Mouse (Mus musculus) G1E (cell line): ENCODE measurements around the gene Lrrc25. TPM values are rescaled to one million over a fixed set of nuclear protein-coding genes. Genes with fewer than 3 reads are reported as not detected.

ENCODE experiments used
- ATAC-seq: 2 replicates; pipeline ENCODE4 v1.8.0; 2016; ENCODE audit warnings: mild to moderate bottlenecking; ENCODE audit not compliant: insufficient number of reproducible peaks, poor library complexity, low FRiP score, severe bottlenecking; ENCODE audit errors: extremely low read depth
- DNase-seq: peaks from one replicate; pipeline ENCODE4 v3.0.0; 2012; ENCODE audit warnings: low spot score
- H3K27me3 ChIP-seq: 2 replicates; pipeline ENCODE4 v1.6.1; 2012; ENCODE audit warnings: mild to moderate bottlenecking, low read length, inconsistent platforms; ENCODE audit not compliant: insufficient read depth
- H3K36me3 ChIP-seq: replicated peaks from 2 replicates; pipeline ENCODE3; 2012; ENCODE audit warnings: mild to moderate bottlenecking, inconsistent platforms
- H3K4me1 ChIP-seq: 2 replicates; pipeline ENCODE4 v1.6.1; 2012; ENCODE audit warnings: low read depth, low read length, inconsistent platforms, mixed read lengths; ENCODE audit not compliant: insufficient read depth
- H3K4me3 ChIP-seq: 2 replicates; pipeline ENCODE4 v1.5.1; 2012; ENCODE audit warnings: low read depth, mild to moderate bottlenecking, inconsistent platforms, low read length, moderate library complexity, mixed read lengths
- H3K9me3 ChIP-seq: replicated peaks from 2 replicates; pipeline ENCODE4 v1.6.1; 2012; ENCODE audit warnings: inconsistent platforms
- CTCF ChIP-seq: IDR thresholded peaks from 2 replicates; pipeline ENCODE4 v1.5.1; 2012; ENCODE audit warnings: low read depth, low read length, inconsistent platforms, mixed read lengths
- GATA1 ChIP-seq: IDR thresholded peaks from 2 replicates; pipeline ENCODE4 v1.6.1; 2012; ENCODE audit warnings: borderline replicate concordance, low read length, inconsistent platforms, mixed read lengths
- GATA2 ChIP-seq: IDR thresholded peaks from 2 replicates; pipeline ENCODE4 v1.6.1; 2012; ENCODE audit warnings: low read depth, low read length, inconsistent platforms, borderline replicate concordance
- POLR2AphosphoS5 ChIP-seq: IDR thresholded peaks from 2 replicates; pipeline ENCODE4 v1.6.1; 2012; ENCODE audit warnings: low read depth, low read length, inconsistent platforms; ENCODE audit not compliant: insufficient replicate concordance
- TAL1 ChIP-seq: conservative IDR thresholded peaks from 2 replicates; pipeline ENCODE4 v1.6.1; 2012; ENCODE audit warnings: low read depth, low read length, inconsistent platforms, mixed read lengths
- polyA plus RNA-seq: library from polyadenylated mRNA; stranded (reverse); fragments of >175 nt; gene quantifications from 2 replicates; pipeline ENCODE4 v1.2.3, GENCODE M21; 2012
- total RNA-seq, 2 experiments: library from RNA; stranded (forward) in 1 of 2; stranded (reverse) in 1 of 2; fragments of 200-1000 nt in 1 of 2; fragments of >200 nt in 1 of 2; fragmentation: Nextera tagmentation in 1 of 2; gene quantifications; 2 replicates each; pipeline ENCODE4 v1.2.3; 2014 to 2017

Gene Lrrc25
- total and polyA plus RNA-seq, 3 experiments = 1.6 to 2.6 (median 1.6) TPM

DNA sequence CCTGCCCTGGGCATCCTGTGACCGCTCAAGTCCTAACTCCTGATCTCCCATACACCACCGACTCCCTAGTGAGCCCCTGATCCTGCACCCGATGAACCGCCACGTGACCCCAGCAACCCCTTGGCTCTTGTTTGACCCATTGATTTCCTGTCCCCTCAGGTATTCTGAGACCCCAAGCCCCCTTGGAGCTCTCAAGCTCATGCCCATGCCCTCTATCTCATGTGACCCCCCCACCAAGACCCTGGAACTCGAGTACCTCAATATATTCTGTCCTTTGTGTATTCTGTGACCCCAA is 8.4 kb upstream of the Lrrc25 start:
- TF ChIP-seq GATA1 (no peak), TAL1 (no peak), CTCF (no peak), GATA2 (no peak), POLR2AphosphoS5 (no peak)
- Histone ChIP-seq H3K4me1 (peaks cover 69% of the 10 kb centered on the region), H3K9me3 (0 out of 2 replicates have a peak, but pooled peaks cover 2% of the 10 kb centered on the region), H3K4me3 (peak overlapping the region; percentile 76), H3K27me3 (peaks cover 26% of the 10 kb centered on the region; the same call in 1 of the 2 replicates), H3K36me3 (peaks cover 44% of the 10 kb centered on the region)
- DNase-seq = no peak
- no peak for ATAC-seq

DNA sequence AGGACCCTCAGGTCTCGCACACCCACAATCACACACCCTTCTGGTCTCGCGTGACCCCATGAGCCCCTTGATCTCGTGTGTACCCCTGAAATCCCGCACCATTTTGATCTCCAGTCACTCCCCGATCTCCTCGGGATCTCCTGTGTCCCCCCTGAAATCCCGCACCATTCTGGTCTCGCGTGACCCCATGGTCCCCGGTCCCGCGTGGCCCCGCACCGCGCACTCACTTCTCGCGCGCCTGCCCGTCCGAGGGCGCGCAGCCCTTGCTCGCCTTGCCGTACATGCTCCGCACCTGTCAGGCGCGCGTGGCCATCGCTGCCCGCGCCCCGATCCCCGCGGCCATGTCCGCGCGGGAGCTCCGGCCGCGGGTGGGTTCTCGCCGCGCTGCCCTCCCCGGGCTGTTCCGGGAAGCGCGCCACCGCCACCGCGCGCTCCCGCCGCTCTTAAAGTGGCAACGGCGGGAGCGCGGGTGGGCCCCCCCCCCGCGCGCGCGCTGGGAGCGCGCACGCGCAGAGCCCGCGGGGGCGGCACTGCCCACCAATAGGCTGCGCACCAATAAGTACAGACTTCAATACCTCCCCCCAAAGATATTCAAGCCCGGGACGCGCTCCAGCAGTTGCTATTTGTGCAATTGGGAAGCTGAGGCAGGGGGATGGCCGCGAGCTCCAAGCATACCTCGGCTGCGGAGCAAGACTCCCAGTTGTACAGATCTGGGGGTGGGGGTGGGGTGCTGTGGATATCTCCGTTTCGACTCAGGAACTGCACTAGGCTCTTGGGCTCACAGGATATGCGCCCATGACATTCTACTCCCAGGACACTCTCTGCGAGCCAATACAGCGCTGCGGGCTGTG is 7.8 kb upstream of the Lrrc25 start:
- DNase-seq (peak; percentile 66), ATAC-seq (no peak)
- Histone ChIP-seq H3K4me1 (peaks cover 70% of the 10 kb centered on the region), H3K4me3 (peak overlapping the region; percentile 76), H3K36me3 (peaks cover 38% of the 10 kb centered on the region), H3K9me3 (0 out of 2 replicates have a peak, but pooled peaks cover 2% of the 10 kb centered on the region), H3K27me3 (peaks cover 26% of the 10 kb centered on the region; the same call in 1 of the 2 replicates)
- TF ChIP-seq GATA2 = no peak
- no peak for TF ChIP-seq POLR2AphosphoS5
- no peak for TF ChIP-seq CTCF
- TF ChIP-seq TAL1 = no peak
- TF ChIP-seq GATA1 = no peak

GRCm38 (mm10) chr8:70608749-70609367 is 7.1 kb upstream of the Lrrc25 start, which contains the start of gene Ssbp4:
Gene Ssbp4, minus strand, starts transcription at chr8:70608872.
- Histone ChIP-seq H3K9me3 (0 out of 2 replicates have a peak, but pooled peaks cover 2% of the 10 kb centered on the region), H3K4me3 (peak within 1 kb of the TSS; percentile 76), H3K36me3 (peaks cover 32% of the 10 kb centered on the region), H3K27me3 (peaks cover 26% of the 10 kb centered on the region; the same call in 1 of the 2 replicates), H3K4me1 (peaks cover 76% of the 10 kb centered on the region)
- no peak for ATAC-seq
- TF ChIP-seq CTCF (no peak), TAL1 (no peak), POLR2AphosphoS5 (no peak), GATA2 (no peak), GATA1 (no peak)
- DNase-seq = no peak

DNA sequence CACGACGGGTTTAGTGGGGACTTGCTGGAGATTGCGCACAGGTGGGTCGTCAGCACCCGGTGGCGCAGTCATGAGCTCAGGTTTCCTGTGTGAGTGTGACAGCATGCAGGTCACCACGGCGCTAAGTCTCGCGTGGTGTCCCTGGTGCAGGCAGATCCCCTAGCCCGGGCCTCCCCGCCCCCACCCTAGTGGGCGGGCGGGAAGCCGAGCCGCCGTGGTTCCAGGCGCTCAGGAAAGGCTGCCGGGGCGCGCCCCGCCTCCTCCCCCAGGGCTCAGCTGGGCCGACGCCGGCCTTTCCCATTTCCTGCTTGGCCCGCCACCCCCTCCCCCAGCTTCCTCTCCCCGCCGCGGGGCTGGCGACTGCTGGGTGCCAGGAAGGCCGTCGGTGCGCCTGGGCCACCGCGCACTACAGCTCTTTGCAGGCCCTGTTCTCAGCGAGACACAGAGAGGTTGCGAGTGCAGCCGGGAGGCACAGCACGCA is 6.5 kb upstream of the Lrrc25 start:
- TF ChIP-seq GATA1 (no peak), TAL1 (no peak), GATA2 (no peak), CTCF (no peak), POLR2AphosphoS5 (no peak)
- peaks cover 26% of the 10 kb centered on the region for H3K36me3 ChIP-seq
- 0 out of 2 replicates have a peak, but pooled peaks cover 2% of the 10 kb centered on the region for H3K9me3 ChIP-seq
- H3K4me3 ChIP-seq = peak overlapping the region; percentile 73
- DNase-seq = peak; percentile 87
- peaks cover 77% of the 10 kb centered on the region for H3K4me1 ChIP-seq
- H3K27me3 ChIP-seq = peaks cover 26% of the 10 kb centered on the region; the same call in 1 of the 2 replicates
- ATAC-seq = peak; percentile 12; the same call in 1 of the 2 replicates

- Histone ChIP-seq H3K9me3 (0 out of 2 replicates have a peak, but pooled peaks cover 2% of the 10 kb centered on the region), H3K36me3 (peaks cover 19% of the 10 kb centered on the region), H3K4me1 (peaks cover 77% of the 10 kb centered on the region), H3K4me3 (peak overlapping the region; percentile 73), H3K27me3 (peaks cover 23% of the 10 kb centered on the region; the same call in 1 of the 2 replicates)
- DNase-seq (peak; percentile 91), ATAC-seq (peak; percentile 71)
- TF ChIP-seq GATA2 (no peak), TAL1 (no peak), POLR2AphosphoS5 (no peak), GATA1 (no peak), CTCF (no peak)
Observed at GRCm38 (mm10) chr8:70609849-70610795, 5.8 kb upstream of the Lrrc25 start.
